Mouse (Mus musculus) G1E (cell line): ENCODE measurements around the gene Tekt4. TPM values are rescaled to one million over a fixed set of nuclear protein-coding genes. Genes with fewer than 3 reads are reported as not detected.

Source experiments
- ATAC-seq: 2 replicates; pipeline ENCODE4 v1.8.0; 2016; ENCODE audit warnings: mild to moderate bottlenecking; ENCODE audit not compliant: insufficient number of reproducible peaks, poor library complexity, low FRiP score, severe bottlenecking; ENCODE audit errors: extremely low read depth
- DNase-seq: peaks from one replicate; pipeline ENCODE4 v3.0.0; 2012; ENCODE audit warnings: low spot score
- H3K27me3 ChIP-seq: 2 replicates; pipeline ENCODE4 v1.6.1; 2012; ENCODE audit warnings: mild to moderate bottlenecking, low read length, inconsistent platforms; ENCODE audit not compliant: insufficient read depth
- H3K36me3 ChIP-seq: replicated peaks from 2 replicates; pipeline ENCODE3; 2012; ENCODE audit warnings: mild to moderate bottlenecking, inconsistent platforms
- H3K4me1 ChIP-seq: 2 replicates; pipeline ENCODE4 v1.6.1; 2012; ENCODE audit warnings: low read depth, low read length, inconsistent platforms, mixed read lengths; ENCODE audit not compliant: insufficient read depth
- H3K4me3 ChIP-seq: 2 replicates; pipeline ENCODE4 v1.5.1; 2012; ENCODE audit warnings: low read depth, mild to moderate bottlenecking, inconsistent platforms, low read length, moderate library complexity, mixed read lengths
- H3K9me3 ChIP-seq: replicated peaks from 2 replicates; pipeline ENCODE4 v1.6.1; 2012; ENCODE audit warnings: inconsistent platforms
- CTCF ChIP-seq: IDR thresholded peaks from 2 replicates; pipeline ENCODE4 v1.5.1; 2012; ENCODE audit warnings: low read depth, low read length, inconsistent platforms, mixed read lengths
- GATA1 ChIP-seq: IDR thresholded peaks from 2 replicates; pipeline ENCODE4 v1.6.1; 2012; ENCODE audit warnings: borderline replicate concordance, low read length, inconsistent platforms, mixed read lengths
- GATA2 ChIP-seq: IDR thresholded peaks from 2 replicates; pipeline ENCODE4 v1.6.1; 2012; ENCODE audit warnings: low read depth, low read length, inconsistent platforms, borderline replicate concordance
- POLR2AphosphoS5 ChIP-seq: IDR thresholded peaks from 2 replicates; pipeline ENCODE4 v1.6.1; 2012; ENCODE audit warnings: low read depth, low read length, inconsistent platforms; ENCODE audit not compliant: insufficient replicate concordance
- TAL1 ChIP-seq: conservative IDR thresholded peaks from 2 replicates; pipeline ENCODE4 v1.6.1; 2012; ENCODE audit warnings: low read depth, low read length, inconsistent platforms, mixed read lengths
- polyA plus RNA-seq: library from polyadenylated mRNA; stranded (reverse); fragments of >175 nt; gene quantifications from 2 replicates; pipeline ENCODE4 v1.2.3, GENCODE M21; 2012
- total RNA-seq, 2 experiments: library from RNA; stranded (forward) in 1 of 2; stranded (reverse) in 1 of 2; fragments of 200-1000 nt in 1 of 2; fragments of >200 nt in 1 of 2; fragmentation: Nextera tagmentation in 1 of 2; gene quantifications; 2 replicates each; pipeline ENCODE4 v1.2.3; 2014 to 2017

Tekt4 gene
- total and polyA plus RNA-seq, 3 experiments = not detected

GRCm38 (mm10) chr17:25471418-25471817, 17.0 kb downstream of the Tekt4 start:
- Histone ChIP-seq H3K4me1 (peaks cover 6% of the 10 kb centered on the region), H3K4me3 (no peak overlapping the region), H3K36me3 (no peaks in the 10 kb centered on the region), H3K27me3 (peaks cover 47% of the 10 kb centered on the region), H3K9me3 (no peaks in the 10 kb centered on the region)
- TF ChIP-seq POLR2AphosphoS5 (no peak), GATA1 (no peak), GATA2 (no peak), TAL1 (no peak), CTCF (no peak)
- no peak for DNase-seq
- ATAC-seq = no peak

GRCm38 (mm10) chr17:25472044-25472443, 17.6 kb downstream of the Tekt4 start:
- Histone ChIP-seq H3K27me3 (peaks cover 47% of the 10 kb centered on the region), H3K36me3 (no peaks in the 10 kb centered on the region), H3K9me3 (no peaks in the 10 kb centered on the region), H3K4me1 (peaks cover 6% of the 10 kb centered on the region), H3K4me3 (no peak overlapping the region)
- TF ChIP-seq GATA2 = no peak
- TF ChIP-seq GATA1 = no peak
- no peak for TF ChIP-seq POLR2AphosphoS5
- TF ChIP-seq CTCF = no peak
- no peak for TF ChIP-seq TAL1
- ATAC-seq = no peak
- DNase-seq = no peak

GRCm38 (mm10) chr17:25474330-25475077, 20.1 kb downstream of the Tekt4 start:
- H3K4me1 ChIP-seq = peaks cover 6% of the 10 kb centered on the region
- no peak for DNase-seq

GRCm38 (mm10) chr17:25475946-25476744, 21.7 kb downstream of the Tekt4 start:
- Histone ChIP-seq H3K36me3 (no peaks in the 10 kb centered on the region), H3K4me3 (no peak overlapping the region), H3K9me3 (no peaks in the 10 kb centered on the region), H3K27me3 (peaks cover 48% of the 10 kb centered on the region), H3K4me1 (peaks cover 6% of the 10 kb centered on the region)
- ATAC-seq (no peak), DNase-seq (peak; percentile 58)
- TF ChIP-seq GATA2 (no peak), POLR2AphosphoS5 (no peak), GATA1 (no peak), TAL1 (no peak), CTCF (peak; percentile 70)

More at GRCm38 (mm10) chr17:25474330-25475077, 20.1 kb downstream of the Tekt4 start:
- TF ChIP-seq CTCF (no peak; the same call in 1 of the 2 replicates), GATA1 (no peak), TAL1 (no peak), GATA2 (no peak), POLR2AphosphoS5 (no peak)
- Histone ChIP-seq H3K27me3 (peaks cover 36% of the 10 kb centered on the region), H3K9me3 (no peaks in the 10 kb centered on the region), H3K36me3 (no peaks in the 10 kb centered on the region), H3K4me3 (peak overlapping the region; percentile 59; the same call in 1 of the 2 replicates)
- ATAC-seq = peak; percentile 15; the same call in 1 of the 2 replicates

GRCm38 (mm10) chr17:25480152-25480551, 25.7 kb downstream of the Tekt4 start:
- Histone ChIP-seq H3K4me3 (no peak overlapping the region), H3K36me3 (no peaks in the 10 kb centered on the region), H3K27me3 (peaks cover 51% of the 10 kb centered on the region), H3K4me1 (no peaks in the 10 kb centered on the region), H3K9me3 (no peaks in the 10 kb centered on the region)
- no peak for DNase-seq
- ATAC-seq = no peak
- no peak for TF ChIP-seq POLR2AphosphoS5

GRCm38 (mm10) chr17:25480820-25481219, 26.4 kb downstream of the Tekt4 start:
- DNase-seq (no peak), ATAC-seq (no peak)
- TF ChIP-seq GATA2 (no peak), GATA1 (no peak), POLR2AphosphoS5 (no peak), CTCF (no peak), TAL1 (no peak)
- Histone ChIP-seq H3K4me3 (no peak overlapping the region), H3K27me3 (peaks cover 53% of the 10 kb centered on the region), H3K4me1 (no peaks in the 10 kb centered on the region), H3K9me3 (no peaks in the 10 kb centered on the region), H3K36me3 (no peaks in the 10 kb centered on the region)
